Mouse (Mus musculus) brain, embryonic 14.5 days (tissue): ENCODE data around the gene Neto2.

ENCODE experiments used
- CTCF ChIP-seq: fragments of 200-500 bp; IDR thresholded peaks from 2 replicates; pipeline ENCODE4 v1.5.1; 2012; ENCODE audit warnings: inconsistent platforms, mild to moderate bottlenecking, moderate library complexity, borderline replicate concordance; ENCODE audit not compliant: insufficient read depth, insufficient read length; ENCODE audit errors: extremely low read depth
- POLR2A ChIP-seq: fragments of 200-500 bp; IDR thresholded peaks from 2 replicates; pipeline ENCODE4 v1.6.1; 2012; ENCODE audit warnings: mild to moderate bottlenecking, inconsistent platforms, borderline replicate concordance; ENCODE audit not compliant: poor library complexity, insufficient read depth, insufficient read length, severe bottlenecking; ENCODE audit errors: extremely low read depth

GRCm38 (mm10) chr8:85606561-85606960 lies 94.2 kb downstream of the Neto2 start:
- no peak for TF ChIP-seq CTCF
- TF ChIP-seq POLR2A, result no peak
